Mouse (Mus musculus) midbrain, embryonic 12.5 days (tissue): ENCODE measurements around the gene Ift122. TPM values are rescaled to one million over a fixed set of nuclear protein-coding genes. Genes with fewer than 3 reads are reported as not detected.

Experiments
- ATAC-seq: fragments of 200-750 bp; cut with Nextera tagmentation; 2 replicates; pipeline ENCODE4 v1.8.0; 2017; ENCODE audit warnings: low read depth, moderate TSS enrichment, moderate library complexity; ENCODE audit not compliant: low FRiP score
- H3K27ac ChIP-seq: fragments of 300-500 bp; sonication (generic); replicated peaks from 2 replicates; pipeline ENCODE4 v1.5.1; 2016; ENCODE audit warnings: mild to moderate bottlenecking
- H3K27me3 ChIP-seq: fragments of 300-500 bp; sonication (generic); 2 replicates; pipeline ENCODE4 v1.6.1; 2016; ENCODE audit warnings: mild to moderate bottlenecking
- H3K36me3 ChIP-seq: fragments of 300-500 bp; sonication (generic); 2 replicates; pipeline ENCODE4 v1.6.1; 2016
- H3K4me1 ChIP-seq: fragments of 300-500 bp; sonication (generic); 2 replicates; pipeline ENCODE4 v1.6.1; 2016
- H3K4me2 ChIP-seq: fragments of 300-500 bp; sonication (generic); replicated peaks from 2 replicates; pipeline ENCODE4 v1.6.1; 2016; ENCODE audit warnings: mild to moderate bottlenecking, moderate library complexity
- H3K4me3 ChIP-seq: fragments of 300-500 bp; sonication (generic); 2 replicates; pipeline ENCODE4 v1.5.1; 2016; ENCODE audit warnings: mild to moderate bottlenecking
- H3K9ac ChIP-seq: fragments of 300-500 bp; sonication (generic); replicated peaks from 2 replicates; pipeline ENCODE4 v1.6.1; 2016; ENCODE audit warnings: mild to moderate bottlenecking, moderate library complexity
- H3K9me3 ChIP-seq: fragments of 300-500 bp; sonication (generic); 2 replicates; pipeline ENCODE4 v1.6.1; 2016; ENCODE audit warnings: mild to moderate bottlenecking
- WGBS: fragments of 180-500 bp; shearing (Covaris S2); methylation state at CpG from one replicate; pipeline ENCODE4 v1.1.7; 2016; 5-methylcytosine and 5-hydroxymethylcytosine counted together
- polyA plus RNA-seq: library from polyadenylated mRNA; unstranded; fragments of >200 nt; fragmentation: Nextera tagmentation; extraction: Ambion mirVana; gene quantifications from 2 replicates; pipeline ENCODE4 v1.2.1, GENCODE M21; 2016

Gene Ift122
- polyA plus RNA-seq, 1 experiment from 2014 or later: 27.7 TPM

- Histone ChIP-seq H3K9ac (no peak overlapping the region), H3K27ac (no peak overlapping the region), H3K36me3 (no peaks in the 10 kb centered on the region), H3K4me1 (peaks cover 18% of the 10 kb centered on the region), H3K27me3 (peaks cover 6% of the 10 kb centered on the region; the same call in 1 of the 2 replicates), H3K4me3 (no peak overlapping the region), H3K4me2 (no peak overlapping the region), H3K9me3 (no peaks in the 10 kb centered on the region)
- ATAC-seq: no peak
- WGBS: 84% methylated on average over 5 of the region's 5 CpGs
Measured at GRCm38 (mm10) chr6:115968086-115968485, 114.8 kb downstream of the Ift122 start.

GRCm38 (mm10) chr6:115968700-115969099 is 115.4 kb downstream of the Ift122 start:
- Histone ChIP-seq H3K27ac (no peak overlapping the region; the same call in 1 of the 2 replicates), H3K4me3 (no peak overlapping the region), H3K27me3 (0 out of 2 replicates have a peak, but pooled peaks cover under 1% of the 10 kb centered on the region), H3K4me1 (peaks cover 18% of the 10 kb centered on the region), H3K4me2 (no peak overlapping the region), H3K9ac (no peak overlapping the region), H3K9me3 (no peaks in the 10 kb centered on the region), H3K36me3 (no peaks in the 10 kb centered on the region)
- WGBS: 78% methylated on average over 6 of the region's 6 CpGs
- ATAC-seq: no peak

- Histone ChIP-seq H3K4me2 (no peak overlapping the region), H3K27me3 (no peaks in the 10 kb centered on the region), H3K4me3 (no peak overlapping the region), H3K9ac (no peak overlapping the region), H3K36me3 (no peaks in the 10 kb centered on the region), H3K9me3 (no peaks in the 10 kb centered on the region), H3K27ac (no peak overlapping the region; the same call in 1 of the 2 replicates), H3K4me1 (peaks cover 19% of the 10 kb centered on the region)
- 74% methylated on average over 9 of the region's 9 CpGs for WGBS
- ATAC-seq: no peak
Measured at GRCm38 (mm10) chr6:115969103-115969502, 115.8 kb downstream of the Ift122 start.

DNA sequence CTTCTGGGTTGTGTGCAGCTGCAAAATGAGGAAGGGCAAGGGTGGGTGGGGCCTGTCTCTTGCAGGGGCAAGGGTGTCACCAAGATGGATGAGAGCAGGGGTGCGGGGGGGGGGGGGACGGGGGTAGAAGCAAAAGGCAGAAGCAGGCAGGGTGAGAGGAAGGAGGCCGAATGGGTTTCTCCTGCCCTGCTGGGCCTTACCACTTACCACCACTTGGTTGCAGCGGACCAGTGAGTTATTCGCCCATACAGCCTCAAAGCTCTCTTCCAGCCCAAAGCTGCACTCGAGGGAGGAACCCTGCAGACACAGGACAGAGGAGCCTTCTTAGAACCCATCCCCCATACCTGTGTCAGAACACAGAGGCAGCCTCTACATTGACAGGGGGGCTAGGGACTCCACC is 116.7 kb downstream of the Ift122 start:
- H3K9me3 ChIP-seq: no peaks in the 10 kb centered on the region
- no peaks in the 10 kb centered on the region for H3K36me3 ChIP-seq
- no peak overlapping the region for H3K4me2 ChIP-seq
- H3K4me1 ChIP-seq: peaks cover 20% of the 10 kb centered on the region
- no peak for ATAC-seq
- H3K9ac ChIP-seq: no peak overlapping the region
- no peak overlapping the region for H3K27ac ChIP-seq
- WGBS: 58% methylated on average over 4 of the region's 6 CpGs
- H3K27me3 ChIP-seq: no peaks in the 10 kb centered on the region
- H3K4me3 ChIP-seq: no peak overlapping the region

GRCm38 (mm10) chr6:115971273-115972060 is 118.2 kb downstream of the Ift122 start:
- no peak overlapping the region for H3K27ac ChIP-seq

GRCm38 (mm10) chr6:115972083-115972764 is 119.0 kb downstream of the Ift122 start:
- H3K4me1 ChIP-seq: peaks cover 20% of the 10 kb centered on the region
- H3K27ac ChIP-seq: no peak overlapping the region
- H3K36me3 ChIP-seq: no peaks in the 10 kb centered on the region
- no peak overlapping the region for H3K4me3 ChIP-seq
- H3K9me3 ChIP-seq: no peaks in the 10 kb centered on the region
- no peak for ATAC-seq
- WGBS: 83% methylated on average over 7 of the region's 7 CpGs
- no peak overlapping the region for H3K4me2 ChIP-seq
- no peak overlapping the region for H3K9ac ChIP-seq
- H3K27me3 ChIP-seq: no peaks in the 10 kb centered on the region

More at GRCm38 (mm10) chr6:115971273-115972060, 118.2 kb downstream of the Ift122 start:
- no peak overlapping the region for H3K4me2 ChIP-seq
- no peak overlapping the region for H3K9ac ChIP-seq
- peaks cover 20% of the 10 kb centered on the region for H3K4me1 ChIP-seq
- no peaks in the 10 kb centered on the region for H3K36me3 ChIP-seq
- WGBS: 77% methylated on average over 13 of the region's 13 CpGs
- H3K4me3 ChIP-seq: no peak overlapping the region
- ATAC-seq: no peak
- H3K9me3 ChIP-seq: no peaks in the 10 kb centered on the region
- no peaks in the 10 kb centered on the region for H3K27me3 ChIP-seq

GRCm38 (mm10) chr6:115973139-115973875 is 120.0 kb downstream of the Ift122 start:
- Histone ChIP-seq H3K27ac (no peak overlapping the region), H3K36me3 (no peaks in the 10 kb centered on the region), H3K4me3 (no peak overlapping the region), H3K9me3 (no peaks in the 10 kb centered on the region), H3K4me2 (no peak overlapping the region), H3K27me3 (no peaks in the 10 kb centered on the region), H3K4me1 (peaks cover 15% of the 10 kb centered on the region), H3K9ac (no peak overlapping the region)
- 89% methylated on average over 15 of the region's 15 CpGs for whole genome bisulfite sequencing
- ATAC-seq: no peak

DNA sequence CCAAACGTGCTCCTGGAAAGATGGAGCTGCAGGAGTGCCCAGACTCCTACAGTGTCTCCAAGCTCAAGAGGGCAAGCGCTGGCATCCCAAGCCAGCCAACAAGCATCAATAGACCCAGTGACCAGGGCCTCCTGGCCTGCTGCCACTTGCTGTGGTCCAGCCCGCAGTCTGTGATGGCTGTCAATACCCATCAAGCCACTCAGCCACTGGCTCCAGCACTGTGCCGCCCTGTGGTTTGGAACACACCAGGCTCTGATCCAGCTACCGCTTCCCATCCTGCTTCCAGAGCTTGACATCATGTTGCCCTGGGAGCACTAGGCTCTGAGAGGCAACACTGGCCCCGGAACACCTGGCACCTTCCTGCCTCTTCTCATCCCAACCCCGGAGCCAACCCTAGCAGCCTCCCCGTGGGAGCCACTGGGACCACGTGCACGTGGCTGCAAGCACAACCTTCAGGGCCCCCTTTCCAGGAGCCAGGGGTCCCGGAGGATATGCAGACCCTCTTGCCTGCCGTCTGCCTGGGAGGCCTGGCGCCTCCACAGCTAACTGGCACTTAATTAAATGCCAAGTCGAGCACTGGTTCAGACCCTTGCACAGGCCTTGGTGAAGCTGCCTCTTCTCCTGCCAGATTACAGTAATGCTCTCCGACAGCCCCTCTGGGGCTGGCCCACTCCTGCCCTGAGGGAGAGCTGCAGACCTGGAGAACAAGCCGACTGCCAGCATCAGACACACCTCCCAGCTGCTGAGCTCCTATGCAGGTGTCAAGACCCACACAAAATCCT is 120.8 kb downstream of the Ift122 start:
- Histone ChIP-seq H3K4me1 (peaks cover 9% of the 10 kb centered on the region), H3K9ac (no peak overlapping the region), H3K9me3 (no peaks in the 10 kb centered on the region), H3K27me3 (no peaks in the 10 kb centered on the region), H3K27ac (no peak overlapping the region), H3K4me3 (no peak overlapping the region), H3K4me2 (no peak overlapping the region), H3K36me3 (no peaks in the 10 kb centered on the region)
- ATAC-seq: no peak
- WGBS: 82% methylated on average over 16 of the region's 16 CpGs

DNA sequence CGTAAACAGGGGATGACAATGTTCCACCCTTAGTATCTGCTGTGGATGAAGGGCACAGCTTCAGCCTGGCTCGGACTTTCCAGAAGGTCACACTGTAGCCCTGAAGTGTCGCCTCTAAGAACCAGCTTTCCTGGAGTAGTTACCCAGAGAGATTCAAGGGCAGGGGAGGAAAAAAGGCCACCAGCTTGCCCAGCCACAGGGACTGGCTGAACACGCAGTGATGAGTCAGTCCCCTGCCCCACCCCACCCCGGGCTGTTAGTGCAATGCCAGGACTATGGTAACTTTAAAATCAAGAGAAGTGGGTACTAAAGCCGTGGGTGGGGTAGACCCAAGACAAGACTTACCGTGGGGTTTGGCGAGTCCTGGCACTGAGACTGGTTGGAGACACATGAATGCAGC is 122.3 kb downstream of the Ift122 start:
- Histone ChIP-seq H3K4me3 (no peak overlapping the region), H3K27ac (no peak overlapping the region), H3K36me3 (no peaks in the 10 kb centered on the region), H3K9me3 (no peaks in the 10 kb centered on the region), H3K4me1 (peaks cover 13% of the 10 kb centered on the region), H3K9ac (no peak overlapping the region), H3K27me3 (no peaks in the 10 kb centered on the region), H3K4me2 (no peak overlapping the region)
- WGBS: 85% methylated on average over 8 of the region's 8 CpGs
- no peak for ATAC-seq
